Mouse (Mus musculus): ENCODE measurements around the gene Mnt.

GRCm38 (mm10) chr11:74837056-74837693, 6.5 kb downstream of the Mnt start:
- TF ChIP-seq CTCF (IDR thresholded peaks at IDR 0.05; ENCODE audit: extremely low read depth, insufficient read depth, low read length), result no peak
- TF ChIP-seq POLR2A (IDR thresholded peaks at IDR 0.05; ENCODE audit: extremely low read depth, insufficient read depth, low read length), result no peak

All from cortical plate, adult 2 months (tissue).